Mouse (Mus musculus): ENCODE measurements at regions not wholly inside any gene's neighbourhood (a gene's known extent, or its start where the extent isn't known, plus 50 kb on each side); places are given as distances from the start of the nearest gene placed in this dataset.

GRCm38 (mm10) chr9:60989670-60990391 is 195.5 kb downstream of the Uaca start:
- no peak overlapping the region for H3K4me3 ChIP-seq (ENCODE audit: low read length)
- no peaks in the 10 kb centered on the region for H3K9me3 ChIP-seq (ENCODE audit: control insufficient read depth, low read length)
- H3K27me3 ChIP-seq (ENCODE audit: control insufficient read depth, insufficient read depth, low read length) = no peaks in the 10 kb centered on the region
- ATAC-seq (ENCODE audit: low FRiP score, low TSS enrichment) = no peak
- 26% methylated on average over 13 of the region's 13 CpGs for WGBS
- H3K36me3 ChIP-seq (ENCODE audit: control insufficient read depth, insufficient read depth, low read length) = no peaks in the 10 kb centered on the region
- H3K27ac ChIP-seq (ENCODE audit: low read depth, low read length) = no peak overlapping the region
- no peak overlapping the region for H3K9ac ChIP-seq (ENCODE audit: low read depth, low read length)
- H3K4me1 ChIP-seq (ENCODE audit: control insufficient read depth, insufficient read depth, low read length) = peaks cover 11% of the 10 kb centered on the region; the same call in 1 of the 2 replicates
- H3K4me2 ChIP-seq (replicated peaks; ENCODE audit: low read depth, low read length) = no peak overlapping the region

DNA sequence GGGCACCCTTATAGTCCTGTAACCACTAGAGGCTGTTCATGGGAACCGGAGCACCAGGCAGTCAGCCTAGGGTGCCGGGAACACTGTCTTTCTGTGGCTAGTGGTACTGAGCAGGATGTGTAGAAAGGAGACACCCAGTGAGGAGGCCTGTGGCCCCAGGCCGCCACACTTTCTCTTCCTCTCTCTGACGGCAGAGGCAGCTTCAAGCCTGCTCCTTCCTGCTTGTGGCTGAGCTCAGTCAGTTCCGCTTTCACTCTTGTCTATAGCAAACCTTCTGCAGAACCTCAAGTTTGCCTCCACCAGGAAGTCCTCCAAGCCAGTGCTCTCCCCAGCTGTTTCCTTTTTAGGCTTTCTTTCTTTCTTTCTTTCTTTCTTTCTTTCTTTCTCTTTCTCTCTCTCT is 197.2 kb downstream of the Uaca start:
- Histone ChIP-seq H3K27ac (ENCODE audit: low read depth, low read length) (no peak overlapping the region), H3K4me3 (ENCODE audit: low read length) (no peak overlapping the region), H3K27me3 (ENCODE audit: control insufficient read depth, insufficient read depth, low read length) (no peaks in the 10 kb centered on the region), H3K36me3 (ENCODE audit: control insufficient read depth, insufficient read depth, low read length) (no peaks in the 10 kb centered on the region), H3K9ac (ENCODE audit: low read depth, low read length) (no peak overlapping the region), H3K4me1 (ENCODE audit: control insufficient read depth, insufficient read depth, low read length) (peaks cover 11% of the 10 kb centered on the region; the same call in 1 of the 2 replicates), H3K9me3 (ENCODE audit: control insufficient read depth, low read length) (no peaks in the 10 kb centered on the region), H3K4me2 (replicated peaks; ENCODE audit: low read depth, low read length) (no peak overlapping the region)
- no peak for ATAC-seq (ENCODE audit: low FRiP score, low TSS enrichment)
- 73% methylated on average over 5 of the region's 5 CpGs for WGBS

DNA sequence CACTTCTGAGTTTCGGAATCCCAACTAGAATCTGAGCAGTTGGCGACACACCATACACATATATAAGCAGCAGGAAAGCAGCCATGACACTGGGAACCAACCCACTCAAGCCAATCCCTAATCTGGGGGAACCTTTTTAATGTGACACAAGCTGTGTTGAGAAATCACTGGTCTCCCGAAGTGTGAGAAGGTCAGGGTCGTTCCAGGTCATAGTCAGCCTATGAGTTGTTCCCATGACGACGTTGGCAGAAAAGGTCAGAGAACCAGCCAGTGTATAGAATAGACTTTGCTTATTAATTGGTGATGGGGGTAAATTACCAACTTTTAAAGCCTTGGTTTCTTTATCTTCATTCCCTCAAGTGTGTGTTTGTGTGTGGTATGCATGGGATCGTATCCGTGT is 199.3 kb downstream of the Uaca start:
- WGBS = 66% methylated on average over 8 of the region's 8 CpGs
- ATAC-seq (ENCODE audit: low FRiP score, low TSS enrichment) = no peak
- H3K4me3 ChIP-seq (ENCODE audit: low read length) = no peak overlapping the region
- H3K4me1 ChIP-seq (ENCODE audit: control insufficient read depth, insufficient read depth, low read length) = peaks cover 11% of the 10 kb centered on the region; the same call in 1 of the 2 replicates
- H3K4me2 ChIP-seq (replicated peaks; ENCODE audit: low read depth, low read length) = no peak overlapping the region
- no peaks in the 10 kb centered on the region for H3K9me3 ChIP-seq (ENCODE audit: control insufficient read depth, low read length)
- H3K36me3 ChIP-seq (ENCODE audit: control insufficient read depth, insufficient read depth, low read length) = no peaks in the 10 kb centered on the region
- H3K27ac ChIP-seq (ENCODE audit: low read depth, low read length) = no peak overlapping the region
- H3K9ac ChIP-seq (ENCODE audit: low read depth, low read length) = no peak overlapping the region
- H3K27me3 ChIP-seq (ENCODE audit: control insufficient read depth, insufficient read depth, low read length) = no peaks in the 10 kb centered on the region

DNA sequence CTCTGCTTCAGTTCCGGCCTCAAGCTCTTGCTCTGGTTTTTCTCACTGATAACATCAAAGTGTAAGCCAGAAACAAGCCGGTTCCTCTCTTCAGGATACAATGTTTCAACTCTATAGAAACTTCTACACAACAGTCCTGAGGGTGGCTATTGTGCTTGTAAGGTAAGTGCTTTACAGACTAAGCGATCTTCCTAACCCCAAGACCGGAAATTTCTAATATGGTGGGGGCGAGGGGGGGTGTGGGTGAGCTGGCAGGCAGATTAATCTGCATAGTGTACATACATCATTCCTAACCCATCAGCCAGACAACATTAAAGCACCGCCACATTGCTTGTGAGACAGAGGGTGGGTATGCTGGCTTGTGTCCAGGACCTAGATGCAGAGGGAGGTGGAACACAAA is 200.8 kb downstream of the Uaca start:
- Histone ChIP-seq H3K4me3 (ENCODE audit: low read length) (no peak overlapping the region), H3K9ac (ENCODE audit: low read depth, low read length) (no peak overlapping the region), H3K27me3 (ENCODE audit: control insufficient read depth, insufficient read depth, low read length) (no peaks in the 10 kb centered on the region), H3K4me2 (replicated peaks; ENCODE audit: low read depth, low read length) (no peak overlapping the region), H3K36me3 (ENCODE audit: control insufficient read depth, insufficient read depth, low read length) (no peaks in the 10 kb centered on the region), H3K4me1 (ENCODE audit: control insufficient read depth, insufficient read depth, low read length) (peaks cover 5% of the 10 kb centered on the region; the same call in 1 of the 2 replicates), H3K9me3 (ENCODE audit: control insufficient read depth, low read length) (no peaks in the 10 kb centered on the region), H3K27ac (ENCODE audit: low read depth, low read length) (no peak overlapping the region)
- WGBS = 66% methylated on average over 6 of the region's 6 CpGs
- no peak for ATAC-seq (ENCODE audit: low FRiP score, low TSS enrichment)

DNA sequence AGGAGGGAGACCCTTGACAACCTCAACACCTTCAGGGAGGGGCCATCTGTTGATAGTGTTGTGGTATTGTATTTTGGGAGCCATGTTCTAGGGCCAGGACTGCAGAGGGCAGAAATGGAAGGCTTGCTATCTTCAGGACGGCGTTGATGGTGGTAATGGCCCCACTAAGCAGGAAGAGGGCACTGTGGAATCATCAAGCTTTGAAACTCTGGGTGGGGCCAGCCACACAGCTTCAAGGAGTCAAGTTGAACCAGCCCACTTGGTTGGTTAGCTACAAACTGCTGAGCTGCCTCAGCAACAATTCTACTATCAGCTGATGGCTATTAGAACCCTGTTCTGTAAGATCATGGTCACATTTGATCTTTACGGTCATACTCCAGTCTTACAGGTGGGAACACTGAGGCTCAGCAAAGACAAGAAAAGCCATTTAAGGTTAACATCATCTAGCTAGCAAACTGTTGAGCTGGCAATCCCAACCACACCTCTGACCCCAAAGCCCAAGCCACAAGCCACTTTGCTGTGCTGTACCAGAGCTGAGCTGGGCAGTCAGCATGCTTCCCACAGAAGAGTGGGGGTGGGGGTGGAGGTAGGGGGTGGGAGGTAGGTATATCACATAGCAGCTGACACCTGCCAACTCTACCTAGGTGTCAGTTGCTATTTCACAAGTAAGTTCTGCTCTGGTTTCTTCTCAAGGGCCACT is 203.9 kb downstream of the Uaca start:
- Histone ChIP-seq H3K9ac (ENCODE audit: low read depth, low read length) (no peak overlapping the region), H3K36me3 (ENCODE audit: control insufficient read depth, insufficient read depth, low read length) (no peaks in the 10 kb centered on the region), H3K4me1 (ENCODE audit: control insufficient read depth, insufficient read depth, low read length) (no peaks in the 10 kb centered on the region), H3K4me2 (replicated peaks; ENCODE audit: low read depth, low read length) (no peak overlapping the region), H3K4me3 (ENCODE audit: low read length) (no peak overlapping the region), H3K9me3 (ENCODE audit: control insufficient read depth, low read length) (no peaks in the 10 kb centered on the region), H3K27ac (ENCODE audit: low read depth, low read length) (no peak overlapping the region), H3K27me3 (ENCODE audit: control insufficient read depth, insufficient read depth, low read length) (no peaks in the 10 kb centered on the region)
- WGBS = 81% methylated on average over 3 of the region's 3 CpGs
- no peak for ATAC-seq (ENCODE audit: low FRiP score, low TSS enrichment)

- Histone ChIP-seq H3K9ac (ENCODE audit: low read depth, low read length) (no peak overlapping the region), H3K4me3 (ENCODE audit: low read length) (no peak overlapping the region), H3K9me3 (ENCODE audit: control insufficient read depth, low read length) (no peaks in the 10 kb centered on the region), H3K36me3 (ENCODE audit: control insufficient read depth, insufficient read depth, low read length) (no peaks in the 10 kb centered on the region), H3K27ac (ENCODE audit: low read depth, low read length) (no peak overlapping the region), H3K4me1 (ENCODE audit: control insufficient read depth, insufficient read depth, low read length) (no peaks in the 10 kb centered on the region), H3K4me2 (replicated peaks; ENCODE audit: low read depth, low read length) (no peak overlapping the region), H3K27me3 (ENCODE audit: control insufficient read depth, insufficient read depth, low read length) (no peaks in the 10 kb centered on the region)
- no peak for ATAC-seq (ENCODE audit: low FRiP score, low TSS enrichment)
- WGBS = 45% methylated on average over 6 of the region's 6 CpGs
Observed at GRCm38 (mm10) chr9:60999001-60999529, 204.7 kb downstream of the Uaca start.

DNA sequence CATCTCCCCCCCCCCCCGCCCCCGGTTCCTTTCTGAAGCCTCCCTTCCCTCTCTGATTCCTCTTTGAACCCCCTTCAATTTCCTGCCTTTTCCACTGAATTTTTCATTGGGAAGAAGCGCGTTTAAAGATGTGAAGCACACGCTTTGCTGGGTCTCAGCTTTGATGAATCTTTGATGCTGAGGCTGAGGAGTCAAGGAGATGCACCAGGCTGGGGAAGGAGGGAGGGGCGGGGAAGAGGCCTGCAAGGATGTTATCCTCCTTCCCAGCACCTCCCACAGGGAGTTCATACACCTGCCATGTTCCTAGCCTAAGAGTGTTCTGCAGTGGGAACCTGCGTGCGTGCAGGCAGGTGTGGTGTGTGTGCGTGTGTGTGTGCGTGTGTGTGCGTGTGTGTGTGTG is 205.9 kb downstream of the Uaca start:
- ATAC-seq (ENCODE audit: low FRiP score, low TSS enrichment) = no peak
- Histone ChIP-seq H3K27ac (ENCODE audit: low read depth, low read length) (no peak overlapping the region), H3K9me3 (ENCODE audit: control insufficient read depth, low read length) (no peaks in the 10 kb centered on the region), H3K4me1 (ENCODE audit: control insufficient read depth, insufficient read depth, low read length) (no peaks in the 10 kb centered on the region), H3K4me3 (ENCODE audit: low read length) (no peak overlapping the region), H3K9ac (ENCODE audit: low read depth, low read length) (no peak overlapping the region), H3K36me3 (ENCODE audit: control insufficient read depth, insufficient read depth, low read length) (no peaks in the 10 kb centered on the region), H3K4me2 (replicated peaks; ENCODE audit: low read depth, low read length) (no peak overlapping the region), H3K27me3 (ENCODE audit: control insufficient read depth, insufficient read depth, low read length) (no peaks in the 10 kb centered on the region)
- WGBS = 89% methylated on average over 11 of the region's 11 CpGs

DNA sequence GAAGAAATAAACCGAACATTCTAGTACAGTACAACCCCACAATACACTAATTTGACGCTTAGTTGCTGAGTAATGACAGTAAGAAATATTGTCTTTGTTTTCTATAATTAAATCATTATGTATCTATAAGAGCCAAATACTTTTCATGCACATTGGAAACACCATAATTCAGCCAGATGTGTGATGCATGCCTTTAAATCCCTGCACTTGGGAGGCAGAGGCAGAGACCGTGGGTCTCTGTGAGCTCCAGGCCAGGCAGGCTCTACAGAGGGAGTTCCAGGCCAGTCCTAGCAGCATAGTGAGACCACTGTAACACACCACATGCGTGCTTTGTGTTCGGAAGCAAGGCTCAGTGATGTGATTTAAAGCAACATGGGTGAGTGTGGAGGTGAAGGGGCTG is 208.2 kb downstream of the Uaca start:
- H3K36me3 ChIP-seq (ENCODE audit: control insufficient read depth, insufficient read depth, low read length) = no peaks in the 10 kb centered on the region
- ATAC-seq (ENCODE audit: low FRiP score, low TSS enrichment) = no peak
- H3K4me1 ChIP-seq (ENCODE audit: control insufficient read depth, insufficient read depth, low read length) = no peaks in the 10 kb centered on the region
- no peak overlapping the region for H3K4me3 ChIP-seq (ENCODE audit: low read length)
- no peak overlapping the region for H3K9ac ChIP-seq (ENCODE audit: low read depth, low read length)
- H3K27me3 ChIP-seq (ENCODE audit: control insufficient read depth, insufficient read depth, low read length) = no peaks in the 10 kb centered on the region
- 70% methylated on average over 5 of the region's 5 CpGs for WGBS
- no peaks in the 10 kb centered on the region for H3K9me3 ChIP-seq (ENCODE audit: control insufficient read depth, low read length)
- H3K27ac ChIP-seq (ENCODE audit: low read depth, low read length) = no peak overlapping the region
- H3K4me2 ChIP-seq (replicated peaks; ENCODE audit: low read depth, low read length) = no peak overlapping the region

DNA sequence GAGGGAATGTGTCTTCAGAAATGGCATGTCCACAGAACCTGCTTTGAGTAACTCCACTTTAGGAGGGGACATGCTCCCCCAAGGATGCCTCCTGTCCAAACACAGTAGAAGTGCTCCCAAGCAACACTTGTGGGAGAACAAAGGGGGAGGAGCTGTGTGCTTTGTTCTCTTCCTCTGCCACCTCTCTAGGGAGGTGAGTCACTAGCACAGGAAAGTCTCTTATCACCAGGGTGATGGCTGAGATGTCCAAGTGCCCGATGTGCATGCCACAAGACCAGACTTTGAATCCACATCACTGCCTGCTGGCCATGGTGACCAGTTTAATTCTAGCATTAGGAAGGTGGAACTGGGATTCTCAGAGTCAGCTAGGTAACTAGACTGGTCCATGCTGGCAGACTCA is 214.1 kb downstream of the Uaca start:
- H3K4me2 ChIP-seq (replicated peaks; ENCODE audit: low read depth, low read length) = no peak overlapping the region
- H3K4me1 ChIP-seq (ENCODE audit: control insufficient read depth, insufficient read depth, low read length) = no peaks in the 10 kb centered on the region
- 77% methylated on average over 1 of the region's 1 CpGs for WGBS
- H3K9me3 ChIP-seq (ENCODE audit: control insufficient read depth, low read length) = peaks cover 4% of the 10 kb centered on the region; the same call in 1 of the 2 replicates
- H3K9ac ChIP-seq (ENCODE audit: low read depth, low read length) = no peak overlapping the region
- ATAC-seq (ENCODE audit: low FRiP score, low TSS enrichment) = no peak
- H3K4me3 ChIP-seq (ENCODE audit: low read length) = no peak overlapping the region
- H3K27ac ChIP-seq (ENCODE audit: low read depth, low read length) = no peak overlapping the region
- no peaks in the 10 kb centered on the region for H3K27me3 ChIP-seq (ENCODE audit: control insufficient read depth, insufficient read depth, low read length)
- H3K36me3 ChIP-seq (ENCODE audit: control insufficient read depth, insufficient read depth, low read length) = no peaks in the 10 kb centered on the region

All from kidney, embryonic 14.5 days (tissue).